Mouse (Mus musculus): ENCODE results near the gene Rnase12. TPM values are rescaled to one million over a fixed set of nuclear protein-coding genes. Genes with fewer than 3 reads are reported as not detected.

Gene Rnase12
- polyA plus RNA-seq, 1 experiment from 2014 or later = not detected

GRCm38 (mm10) chr14:51090921-51091900 lies 33.8 kb upstream of the Rnase12 start, which contains the start of the genes Rnase4 and Ang:
Gene Rnase4 (plus strand): TSS chr14:51091077.
Gene Ang (plus strand): TSS chr14:51091150.
- H3K27ac ChIP-seq = peak within 1 kb of the TSS; percentile 89
- peaks cover 5% of the 10 kb centered on the region; the same call in 1 of the 2 replicates for H3K27me3 ChIP-seq (ENCODE audit: insufficient read depth, poor library complexity, severe bottlenecking)
- H3K4me3 ChIP-seq = peak within 1 kb of the TSS; percentile 69
- 8% methylated on average over 33 of the region's 33 CpGs for WGBS
- no peaks in the 10 kb centered on the region for H3K9me3 ChIP-seq
- no peaks in the 10 kb centered on the region for H3K36me3 ChIP-seq
- H3K4me1 ChIP-seq (replicated peaks) = peaks cover 4% of the 10 kb centered on the region; the same call in 1 of the 2 replicates
- peak; percentile 62 for DNase-seq (ENCODE audit: low spot score)

- under 1% methylated on average over 27 of the region's 27 CpGs for WGBS
- Histone ChIP-seq H3K27ac (peak overlapping the region; percentile 89), H3K4me3 (peak overlapping the region; percentile 69), H3K36me3 (no peaks in the 10 kb centered on the region), H3K27me3 (ENCODE audit: insufficient read depth, poor library complexity, severe bottlenecking) (peaks cover 5% of the 10 kb centered on the region; the same call in 1 of the 2 replicates), H3K4me1 (replicated peaks) (peaks cover 4% of the 10 kb centered on the region; the same call in 1 of the 2 replicates), H3K9me3 (no peaks in the 10 kb centered on the region)
- peak; percentile 87 for DNase-seq (ENCODE audit: low spot score)
These were observed 32.8 kb upstream of the Rnase12 start for GRCm38 (mm10) chr14:51090077-51090781.

- H3K27ac ChIP-seq = peak overlapping the region; percentile 89
- under 1% methylated on average over 15 of the region's 15 CpGs for WGBS
- H3K27me3 ChIP-seq (ENCODE audit: insufficient read depth, poor library complexity, severe bottlenecking) = peaks cover 10% of the 10 kb centered on the region
- no peak for DNase-seq (ENCODE audit: low spot score)
- H3K36me3 ChIP-seq = no peaks in the 10 kb centered on the region
- no peaks in the 10 kb centered on the region for H3K9me3 ChIP-seq
- peaks cover 4% of the 10 kb centered on the region; the same call in 1 of the 2 replicates for H3K4me1 ChIP-seq (replicated peaks)
- peak overlapping the region; percentile 69 for H3K4me3 ChIP-seq
These were observed 32.2 kb upstream of the Rnase12 start for GRCm38 (mm10) chr14:51089674-51090076.

- peak overlapping the region; percentile 89 for H3K27ac ChIP-seq
- DNase-seq (ENCODE audit: low spot score) = peak; percentile 96
- under 1% methylated on average over 34 of the region's 34 CpGs for WGBS
- H3K27me3 ChIP-seq (ENCODE audit: insufficient read depth, poor library complexity, severe bottlenecking) = peaks cover 15% of the 10 kb centered on the region
- H3K4me3 ChIP-seq = peak overlapping the region; percentile 69
- H3K36me3 ChIP-seq = no peaks in the 10 kb centered on the region
- peaks cover 5% of the 10 kb centered on the region; the same call in 1 of the 2 replicates for H3K4me1 ChIP-seq (replicated peaks)
- H3K9me3 ChIP-seq = no peaks in the 10 kb centered on the region
These were observed 31.7 kb upstream of the Rnase12 start for GRCm38 (mm10) chr14:51088970-51089673.

GRCm38 (mm10) chr14:51088166-51088969 lies 30.9 kb upstream of the Rnase12 start:
- under 1% methylated on average over 23 of the region's 23 CpGs for WGBS
- Histone ChIP-seq H3K9me3 (no peaks in the 10 kb centered on the region), H3K4me1 (replicated peaks) (peaks cover 12% of the 10 kb centered on the region), H3K27me3 (ENCODE audit: insufficient read depth, poor library complexity, severe bottlenecking) (peaks cover 17% of the 10 kb centered on the region), H3K36me3 (no peaks in the 10 kb centered on the region), H3K4me3 (peak overlapping the region; percentile 69), H3K27ac (peak overlapping the region; percentile 79)
- peak; percentile 84 for DNase-seq (ENCODE audit: low spot score)

GRCm38 (mm10) chr14:51087762-51088161 lies 30.3 kb upstream of the Rnase12 start:
- Histone ChIP-seq H3K27ac (no peak overlapping the region), H3K9me3 (no peaks in the 10 kb centered on the region), H3K27me3 (ENCODE audit: insufficient read depth, poor library complexity, severe bottlenecking) (peaks cover 17% of the 10 kb centered on the region), H3K4me1 (replicated peaks) (peaks cover 18% of the 10 kb centered on the region), H3K4me3 (peak overlapping the region; percentile 69), H3K36me3 (no peaks in the 10 kb centered on the region)
- DNase-seq (ENCODE audit: low spot score) = no peak
- WGBS = 11% methylated on average over 9 of the region's 9 CpGs

- 80% methylated on average over 4 of the region's 4 CpGs for WGBS
These were observed 28.4 kb upstream of the Rnase12 start for GRCm38 (mm10) chr14:51085911-51086310.

GRCm38 (mm10) chr14:51085086-51085485 lies 27.6 kb upstream of the Rnase12 start:
- Histone ChIP-seq H3K27me3 (ENCODE audit: insufficient read depth, poor library complexity, severe bottlenecking) (peaks cover 16% of the 10 kb centered on the region), H3K4me1 (replicated peaks) (peaks cover 15% of the 10 kb centered on the region), H3K36me3 (no peaks in the 10 kb centered on the region), H3K4me3 (no peak overlapping the region), H3K9me3 (no peaks in the 10 kb centered on the region), H3K27ac (no peak overlapping the region)
- no peak for DNase-seq (ENCODE audit: low spot score)
- 77% methylated on average over 2 of the region's 2 CpGs for WGBS

More at GRCm38 (mm10) chr14:51085911-51086310, 28.4 kb upstream of the Rnase12 start:
- Histone ChIP-seq H3K4me1 (replicated peaks) (peaks cover 15% of the 10 kb centered on the region), H3K36me3 (no peaks in the 10 kb centered on the region), H3K4me3 (no peak overlapping the region), H3K9me3 (no peaks in the 10 kb centered on the region), H3K27ac (no peak overlapping the region), H3K27me3 (ENCODE audit: insufficient read depth, poor library complexity, severe bottlenecking) (peaks cover 12% of the 10 kb centered on the region)
- no peak for DNase-seq (ENCODE audit: low spot score)

- Histone ChIP-seq H3K27ac (no peak overlapping the region), H3K9me3 (no peaks in the 10 kb centered on the region), H3K4me3 (peak overlapping the region; percentile 68), H3K27me3 (ENCODE audit: insufficient read depth, poor library complexity, severe bottlenecking) (peaks cover 18% of the 10 kb centered on the region), H3K4me1 (replicated peaks) (peaks cover 15% of the 10 kb centered on the region), H3K36me3 (no peaks in the 10 kb centered on the region)
- 13% methylated on average over 7 of the region's 7 CpGs for WGBS
- DNase-seq (ENCODE audit: low spot score) = no peak
These were observed 26.3 kb upstream of the Rnase12 start for GRCm38 (mm10) chr14:51083805-51084204.

- peaks cover 18% of the 10 kb centered on the region for H3K27me3 ChIP-seq (ENCODE audit: insufficient read depth, poor library complexity, severe bottlenecking)
- no peaks in the 10 kb centered on the region for H3K36me3 ChIP-seq
- DNase-seq (ENCODE audit: low spot score) = peak; percentile 77
- peak overlapping the region; percentile 68 for H3K4me3 ChIP-seq
- H3K9me3 ChIP-seq = no peaks in the 10 kb centered on the region
- H3K27ac ChIP-seq = peak overlapping the region; percentile 50; the same call in 1 of the 2 replicates
- 3% methylated on average over 40 of the region's 40 CpGs for WGBS
- peaks cover 15% of the 10 kb centered on the region for H3K4me1 ChIP-seq (replicated peaks)
These were observed 25.4 kb upstream of the Rnase12 start for GRCm38 (mm10) chr14:51082599-51083581.

- no peak for DNase-seq (ENCODE audit: low spot score)
- H3K36me3 ChIP-seq = no peaks in the 10 kb centered on the region
- no peaks in the 10 kb centered on the region for H3K9me3 ChIP-seq
- H3K4me1 ChIP-seq (replicated peaks) = peaks cover 15% of the 10 kb centered on the region
- no peak overlapping the region for H3K4me3 ChIP-seq
- peaks cover 18% of the 10 kb centered on the region for H3K27me3 ChIP-seq (ENCODE audit: insufficient read depth, poor library complexity, severe bottlenecking)
- no peak overlapping the region for H3K27ac ChIP-seq
- 83% methylated on average over 2 of the region's 2 CpGs for WGBS
These were observed 23.6 kb upstream of the Rnase12 start for GRCm38 (mm10) chr14:51081035-51081434.

Measured in hindbrain, embryonic 10.5 days (tissue).